ENCODE assay signal across 8 mouse cellular contexts in genomic region chr6:119387801-119388649, GRCm38 (mm10). TPM values are rescaled to one million over a fixed set of nuclear protein-coding genes. Genes with fewer than 3 reads are reported as not detected.
A peak's percentile ranks its signal among the peaks of the same experiment; 100 is the strongest.
DNase-seq lines count a peak whose midpoint lies in the region; ATAC-seq and TF ChIP-seq lines count a peak whose summit lies in the region.

No protein-coding gene starts in this region.

- H3K27me3 ChIP-seq in E14TG2a.4 (ENCODE audit: insufficient read depth, low read length) = no peaks in the 10 kb centered on the region
- H3K27me3 ChIP-seq in embryonic facial prominence, embryonic 13.5 days = no peaks in the 10 kb centered on the region
- H3K27me3 ChIP-seq in heart, embryonic 12.5 days (replicated peaks) = no peaks in the 10 kb centered on the region
- H3K27me3 ChIP-seq in kidney, postnatal 0 days (ENCODE audit: insufficient read depth, low read length) = no peaks in the 10 kb centered on the region
- no peaks in the 10 kb centered on the region for H3K27me3 ChIP-seq in lung, postnatal 0 days (replicated peaks; ENCODE audit: insufficient read depth, low read length)

- WGBS in embryonic facial prominence, embryonic 13.5 days = under 1% methylated on average over 73 of the region's 76 CpGs
- under 1% methylated on average over 56 of the region's 76 CpGs for WGBS in heart, embryonic 12.5 days
- WGBS in kidney, postnatal 0 days = under 1% methylated on average over 50 of the region's 76 CpGs
- under 1% methylated on average over 37 of the region's 76 CpGs for WGBS in lung, postnatal 0 days

- peaks cover 39% of the 10 kb centered on the region for H3K4me1 ChIP-seq in E14TG2a.4 (replicated peaks; ENCODE audit: low read depth, low read length)
- peaks cover 14% of the 10 kb centered on the region for H3K4me1 ChIP-seq in embryonic facial prominence, embryonic 13.5 days
- peaks cover 10% of the 10 kb centered on the region for H3K4me1 ChIP-seq in heart, embryonic 12.5 days (replicated peaks)
- H3K4me1 ChIP-seq in kidney, postnatal 0 days (replicated peaks; ENCODE audit: insufficient read depth, low read length) = peaks cover 8% of the 10 kb centered on the region; the same call in 1 of the 2 replicates
- H3K4me1 ChIP-seq in lung, postnatal 0 days (ENCODE audit: insufficient read depth, low read depth, low read length) = peaks cover 2% of the 10 kb centered on the region; the same call in 1 of the 2 replicates

- peak; percentile 62 for DNase-seq in adipocyte (ENCODE audit: low spot score)
- DNase-seq in kidney, postnatal 0 days (ENCODE audit: low spot score) = peak; percentile 47
- peak; percentile 77 for DNase-seq in lung, postnatal 0 days (ENCODE audit: low spot score)
- DNase-seq in right cerebral cortex, postnatal 10 days (ENCODE audit: low spot score in 2 of 2) = peak; percentile 37 to 47

- H3K4me2 ChIP-seq in embryonic facial prominence, embryonic 13.5 days = peak overlapping the region; percentile 73
- H3K4me2 ChIP-seq in heart, embryonic 12.5 days = peak overlapping the region; percentile 92
- peak overlapping the region; percentile 84 for H3K4me2 ChIP-seq in kidney, postnatal 0 days (ENCODE audit: low read length)
- H3K4me2 ChIP-seq in lung, postnatal 0 days (replicated peaks; ENCODE audit: low read depth, low read length) = peak overlapping the region; percentile 75

- H3K9me3 ChIP-seq in E14TG2a.4 (ENCODE audit: low read length) = no peaks in the 10 kb centered on the region
- H3K9me3 ChIP-seq in embryonic facial prominence, embryonic 13.5 days = no peaks in the 10 kb centered on the region
- no peaks in the 10 kb centered on the region for H3K9me3 ChIP-seq in heart, embryonic 12.5 days (replicated peaks)
- no peaks in the 10 kb centered on the region for H3K9me3 ChIP-seq in kidney, postnatal 0 days (replicated peaks; ENCODE audit: low read length)
- H3K9me3 ChIP-seq in lung, postnatal 0 days (ENCODE audit: low read length) = no peaks in the 10 kb centered on the region

- peak; percentile 83 for ATAC-seq in embryonic facial prominence, embryonic 13.5 days (ENCODE audit: insufficient number of reproducible peaks, insufficient read depth, low FRiP score, low TSS enrichment, low read depth)
- ATAC-seq in heart, embryonic 12.5 days (ENCODE audit: insufficient number of reproducible peaks, low FRiP score) = peak; percentile 91
- ATAC-seq in kidney, postnatal 0 days (replicated peaks; ENCODE audit: low FRiP score, low read depth) = peak; percentile 89
- peak; percentile 83 for ATAC-seq in lung, postnatal 0 days
- no peak; the same call in 1 of the 2 replicates for ATAC-seq in granulocyte monocyte progenitor cell, adult 5-6 weeks (replicated peaks; ENCODE audit: poor library complexity, severe bottlenecking)

- peaks cover 22% of the 10 kb centered on the region for H3K36me3 ChIP-seq in E14TG2a.4 (ENCODE audit: insufficient read depth, low read length)
- no peaks in the 10 kb centered on the region for H3K36me3 ChIP-seq in embryonic facial prominence, embryonic 13.5 days
- H3K36me3 ChIP-seq in heart, embryonic 12.5 days = no peaks in the 10 kb centered on the region
- H3K36me3 ChIP-seq in kidney, postnatal 0 days (ENCODE audit: insufficient read depth, low read length) = no peaks in the 10 kb centered on the region
- H3K36me3 ChIP-seq in lung, postnatal 0 days (ENCODE audit: insufficient read depth, low read length) = no peaks in the 10 kb centered on the region

- H3K27ac ChIP-seq in embryonic facial prominence, embryonic 13.5 days = peak overlapping the region; percentile 73
- peak overlapping the region; percentile 92 for H3K27ac ChIP-seq in heart, embryonic 12.5 days (ENCODE audit: poor library complexity, severe bottlenecking)
- peak overlapping the region; percentile 93 for H3K27ac ChIP-seq in kidney, postnatal 0 days
- peak overlapping the region; percentile 97 for H3K27ac ChIP-seq in lung, postnatal 0 days (ENCODE audit: low read length)

- H3K9ac ChIP-seq in embryonic facial prominence, embryonic 13.5 days = peak overlapping the region; percentile 92
- peak overlapping the region; percentile 91 for H3K9ac ChIP-seq in heart, embryonic 12.5 days
- peak overlapping the region; percentile 93 for H3K9ac ChIP-seq in kidney, postnatal 0 days (ENCODE audit: low read depth, low read length)
- H3K9ac ChIP-seq in lung, postnatal 0 days (replicated peaks; ENCODE audit: low read depth) = peak overlapping the region; percentile 81

- no peak for TF ChIP-seq CTCF in E14TG2a.4 (conservative IDR thresholded peaks at IDR 0.05; ENCODE audit: low read length)
- no peak for TF ChIP-seq CTCF in kidney, postnatal 0 days (IDR thresholded peaks at IDR 0.05; ENCODE audit: low read depth)
- peak; percentile 19 for TF ChIP-seq CTCF in lung, postnatal 0 days (IDR thresholded peaks at IDR 0.05)

- peak overlapping the region; percentile 89 for H3K4me3 ChIP-seq in E14TG2a.4 (replicated peaks; ENCODE audit: low read length)
- peak overlapping the region; percentile 82 for H3K4me3 ChIP-seq in embryonic facial prominence, embryonic 13.5 days
- peak overlapping the region; percentile 77 for H3K4me3 ChIP-seq in heart, embryonic 12.5 days
- peak overlapping the region; percentile 92 for H3K4me3 ChIP-seq in kidney, postnatal 0 days (replicated peaks; ENCODE audit: low read depth, low read length)
- H3K4me3 ChIP-seq in lung, postnatal 0 days (ENCODE audit: low read depth, low read length) = peak overlapping the region; percentile 95

- TF ChIP-seq EP300 in lung, postnatal 0 days (IDR thresholded peaks at IDR 0.05) = no peak

RNA-seq across cellular contexts. Expression of gene Adipor2, which starts 29.5 kb away (rescaled TPM):
- 32.4 and 35.6 TPM in 2 replicates for polyA plus RNA-seq in embryonic facial prominence, embryonic 13.5 days (2015; fragmentation: Nextera tagmentation; extraction: Ambion mirVana)
- polyA plus RNA-seq in heart, embryonic 12.5 days (2016; fragmentation: Nextera tagmentation; extraction: Ambion mirVana) = 27.8 and 30.2 TPM in 2 replicates
- polyA plus RNA-seq in kidney, postnatal 0 days (2015; fragmentation: Nextera tagmentation; extraction: Ambion mirVana) = 43.3 and 47.3 TPM in 2 replicates
- polyA plus RNA-seq in lung, postnatal 0 days (2015; fragmentation: Nextera tagmentation; extraction: Ambion mirVana) = 60.7 and 66.4 TPM in 2 replicates
- total RNA-seq in granulocyte monocyte progenitor cell, adult 5-6 weeks (2014; fragmentation: Nextera tagmentation) = 58.4 and 62.3 TPM in 2 replicates
- 75.4 and 85.1 TPM in 2 replicates for total RNA-seq in granulocyte monocyte progenitor cell, adult 5-6 weeks (2017)

RNA-seq across cellular contexts. Expression of gene Lrtm2, which starts 57.5 kb away (rescaled TPM):
- polyA plus RNA-seq in embryonic facial prominence, embryonic 13.5 days (2015; fragmentation: Nextera tagmentation; extraction: Ambion mirVana) = not detected in 2 replicates
- polyA plus RNA-seq in heart, embryonic 12.5 days (2016; fragmentation: Nextera tagmentation; extraction: Ambion mirVana) = 0.05 and 0.15 TPM in 2 replicates
- 0.23 and 0.25 TPM in 2 replicates for polyA plus RNA-seq in kidney, postnatal 0 days (2015; fragmentation: Nextera tagmentation; extraction: Ambion mirVana)
- 0.20 and 0.29 TPM in 2 replicates for polyA plus RNA-seq in lung, postnatal 0 days (2015; fragmentation: Nextera tagmentation; extraction: Ambion mirVana)
- total RNA-seq in granulocyte monocyte progenitor cell, adult 5-6 weeks (2014; fragmentation: Nextera tagmentation) = 0.81 and 0.99 TPM in 2 replicates
- total RNA-seq in granulocyte monocyte progenitor cell, adult 5-6 weeks (2017) = not detected in 2 replicates
